Mouse (Mus musculus): ENCODE data around the gene Ifrd1.
A peak's percentile ranks its signal among the peaks of the same experiment; 100 is the strongest.

Gene Ifrd1

DNA sequence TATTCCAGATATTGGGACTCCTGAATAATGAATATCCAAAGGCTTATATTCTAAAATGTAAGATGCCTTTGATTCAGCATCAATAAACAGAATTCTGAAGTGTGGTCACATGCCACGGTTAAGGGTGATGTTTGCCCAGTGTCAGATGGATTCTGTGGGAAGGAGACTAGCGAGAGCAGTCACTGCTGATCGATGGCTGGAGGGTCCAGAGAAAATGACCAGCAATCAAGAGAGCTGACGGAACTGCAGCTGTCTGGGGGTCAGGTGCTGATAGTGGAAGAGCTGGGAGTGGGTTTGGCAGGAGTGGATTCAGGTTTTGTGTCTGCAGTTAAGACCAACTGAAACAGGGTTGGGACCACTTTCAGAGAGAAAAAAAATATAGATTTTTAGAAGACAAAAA lies 5.1 kb downstream of the Ifrd1 start:
- DNase-seq (ENCODE audit: low spot score): no peak

GRCm38 (mm10) chr12:40239161-40239560 lies 9.1 kb downstream of the Ifrd1 start:
- no peak for DNase-seq (ENCODE audit: low spot score)

DNA sequence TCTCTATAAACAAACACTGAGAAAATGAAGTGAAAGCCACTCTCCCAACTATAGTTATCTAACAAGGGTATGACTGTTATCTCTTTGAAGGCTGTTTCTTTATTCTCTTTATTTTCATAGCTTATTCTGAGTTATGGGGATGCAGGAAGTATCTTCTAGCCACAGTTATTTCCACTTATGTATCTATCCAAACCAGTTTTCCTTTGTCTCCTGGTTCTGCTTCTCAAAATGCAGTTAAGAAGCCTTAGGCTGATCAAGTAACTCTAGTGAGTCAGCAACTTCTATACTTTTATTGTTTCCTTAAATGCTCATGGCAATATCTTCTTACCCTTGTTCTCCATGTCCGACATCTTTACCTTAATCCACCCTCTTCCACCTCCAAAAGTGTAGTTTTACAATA lies 16.1 kb downstream of the Ifrd1 start:
- no peak for DNase-seq (ENCODE audit: low spot score)

GRCm38 (mm10) chr12:40231632-40232031 lies 16.7 kb downstream of the Ifrd1 start:
- DNase-seq (ENCODE audit: low spot score): no peak

- no peak for DNase-seq (ENCODE audit: low spot score)
Observed at GRCm38 (mm10) chr12:40224171-40224880, 24.0 kb downstream of the Ifrd1 start.

DNA sequence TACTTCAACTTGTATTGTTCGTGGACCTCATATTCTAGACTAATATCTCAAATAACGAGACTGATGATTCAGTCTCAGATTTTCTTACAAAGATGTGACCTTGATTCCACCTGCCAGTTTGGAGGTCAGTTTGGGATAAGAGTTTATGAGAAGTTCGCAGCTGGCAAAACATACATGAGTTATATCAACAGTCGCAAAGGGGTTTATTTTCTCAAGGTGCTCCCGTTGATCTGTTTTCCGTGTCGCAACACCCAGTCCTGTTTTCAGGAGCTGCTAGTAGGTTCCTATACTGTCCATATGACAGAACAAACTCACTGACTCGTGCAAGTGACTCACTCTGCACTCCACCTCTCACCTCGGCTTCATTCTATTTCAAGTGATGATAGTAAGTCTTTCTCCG lies 24.6 kb downstream of the Ifrd1 start:
- DNase-seq (ENCODE audit: low spot score): peak; percentile 4

- DNase-seq (ENCODE audit: low spot score): peak; percentile 98
Observed at GRCm38 (mm10) chr12:40223082-40223619, 25.2 kb downstream of the Ifrd1 start.

GRCm38 (mm10) chr12:40222251-40223081 lies 25.8 kb downstream of the Ifrd1 start:
- peak; percentile 96 for DNase-seq (ENCODE audit: low spot score)

DNA sequence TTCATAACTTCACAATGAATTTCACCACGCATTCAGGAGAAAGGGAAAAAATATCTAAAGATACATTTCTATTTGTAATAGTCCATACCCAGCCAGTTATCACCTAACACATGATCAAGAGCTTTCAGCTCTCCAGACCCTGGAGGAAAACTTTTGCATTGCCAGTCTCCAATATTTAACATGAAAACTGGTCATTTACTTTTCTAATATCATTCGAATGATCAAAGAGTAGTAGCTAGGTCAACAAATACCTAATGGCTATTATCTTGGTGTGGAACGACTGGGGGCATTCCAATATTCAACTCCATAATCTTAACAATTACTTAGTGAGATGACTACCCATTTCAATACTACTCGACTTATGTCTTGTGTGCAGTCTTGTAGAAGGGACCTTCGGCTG lies 26.7 kb downstream of the Ifrd1 start:
- DNase-seq (ENCODE audit: low spot score): no peak

GRCm38 (mm10) chr12:40220896-40221295 lies 27.4 kb downstream of the Ifrd1 start:
- DNase-seq (ENCODE audit: low spot score): no peak

GRCm38 (mm10) chr12:40220001-40220570 lies 28.2 kb downstream of the Ifrd1 start:
- peak; percentile 17 for DNase-seq (ENCODE audit: low spot score)

GRCm38 (mm10) chr12:40218430-40218945 lies 29.8 kb downstream of the Ifrd1 start:
- no peak for DNase-seq (ENCODE audit: low spot score)

DNA sequence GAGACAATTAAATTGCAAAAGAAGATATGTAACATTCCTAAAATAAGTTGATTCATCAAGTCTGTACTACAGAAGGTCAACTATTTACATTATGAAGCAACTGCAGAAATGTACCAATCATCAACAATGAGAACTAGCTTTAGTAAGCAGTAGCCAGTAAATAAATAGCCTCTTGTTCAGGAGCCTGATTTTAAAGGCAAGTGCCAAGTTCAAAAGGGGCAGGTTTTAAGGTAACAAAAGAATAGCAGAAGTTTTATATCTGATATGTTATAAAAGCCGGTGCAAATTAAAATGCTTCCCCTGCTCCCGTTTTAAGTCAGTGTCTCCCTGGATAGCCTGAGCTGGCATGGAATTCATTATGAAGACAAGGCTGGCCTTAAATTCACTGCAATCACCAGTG lies 30.5 kb downstream of the Ifrd1 start:
- DNase-seq (ENCODE audit: low spot score): no peak

- DNase-seq (ENCODE audit: low spot score): no peak
Observed at GRCm38 (mm10) chr12:40214888-40215876, 33.1 kb downstream of the Ifrd1 start.

- DNase-seq (ENCODE audit: low spot score): no peak
Observed at GRCm38 (mm10) chr12:40209049-40209448, 39.3 kb downstream of the Ifrd1 start.

DNA sequence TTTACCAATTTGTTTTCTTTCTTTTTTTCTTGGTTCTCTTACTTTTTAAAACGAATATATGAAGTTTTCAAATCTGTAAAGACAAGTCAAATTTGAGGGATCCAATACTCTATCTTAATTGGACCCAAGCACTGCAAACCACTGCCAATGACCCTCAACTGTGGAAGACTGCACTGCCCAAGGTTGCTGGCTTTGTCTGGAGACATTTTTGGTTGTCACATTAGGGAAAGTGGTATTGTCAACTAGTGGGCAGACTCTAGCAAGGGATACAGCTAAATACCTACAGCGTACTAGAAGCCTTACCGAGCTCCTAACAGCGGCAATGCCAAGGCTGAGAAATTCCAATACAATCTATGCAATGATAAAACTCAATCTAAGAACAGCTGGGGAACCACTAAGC lies 40.4 kb downstream of the Ifrd1 start:
- no peak for DNase-seq (ENCODE audit: low spot score)

- DNase-seq (ENCODE audit: low spot score): no peak
Observed at GRCm38 (mm10) chr12:40202161-40203035, 45.9 kb downstream of the Ifrd1 start.

DNA sequence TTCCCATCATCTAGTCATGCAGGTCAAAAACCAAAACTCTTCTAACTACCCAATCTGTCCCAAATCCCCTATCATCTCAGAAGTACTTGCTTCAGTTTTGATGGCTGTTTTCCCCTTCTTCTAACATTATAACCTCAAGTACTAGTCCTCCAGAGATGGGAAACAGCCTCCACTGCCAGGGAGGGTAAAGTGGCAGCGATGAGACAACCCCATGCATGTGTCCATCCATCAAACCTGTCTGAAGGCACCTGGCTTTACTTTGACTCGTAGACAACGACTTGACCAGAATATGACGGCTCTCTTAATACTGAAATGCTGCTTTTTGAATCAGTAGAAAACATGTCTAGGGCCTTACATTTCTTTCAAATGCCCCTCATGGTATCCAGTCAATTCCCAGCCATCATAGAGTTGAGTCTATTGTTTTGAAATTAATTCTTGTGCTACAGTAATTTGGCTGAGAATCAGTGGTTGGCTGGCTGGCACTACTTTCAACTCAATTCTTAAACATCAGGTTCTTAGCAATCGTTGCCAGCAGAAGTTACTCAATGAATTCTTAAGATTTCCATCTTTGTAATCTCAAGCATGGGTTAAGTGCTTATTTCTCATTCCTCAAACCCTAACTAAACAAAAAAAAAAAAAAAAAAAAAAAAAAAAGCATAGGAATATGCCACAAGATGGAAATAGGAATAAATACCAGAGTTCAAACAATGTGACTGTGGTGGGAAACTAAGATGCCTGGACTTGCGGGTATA lies 47.6 kb downstream of the Ifrd1 start:
- DNase-seq (ENCODE audit: low spot score): no peak

DNA sequence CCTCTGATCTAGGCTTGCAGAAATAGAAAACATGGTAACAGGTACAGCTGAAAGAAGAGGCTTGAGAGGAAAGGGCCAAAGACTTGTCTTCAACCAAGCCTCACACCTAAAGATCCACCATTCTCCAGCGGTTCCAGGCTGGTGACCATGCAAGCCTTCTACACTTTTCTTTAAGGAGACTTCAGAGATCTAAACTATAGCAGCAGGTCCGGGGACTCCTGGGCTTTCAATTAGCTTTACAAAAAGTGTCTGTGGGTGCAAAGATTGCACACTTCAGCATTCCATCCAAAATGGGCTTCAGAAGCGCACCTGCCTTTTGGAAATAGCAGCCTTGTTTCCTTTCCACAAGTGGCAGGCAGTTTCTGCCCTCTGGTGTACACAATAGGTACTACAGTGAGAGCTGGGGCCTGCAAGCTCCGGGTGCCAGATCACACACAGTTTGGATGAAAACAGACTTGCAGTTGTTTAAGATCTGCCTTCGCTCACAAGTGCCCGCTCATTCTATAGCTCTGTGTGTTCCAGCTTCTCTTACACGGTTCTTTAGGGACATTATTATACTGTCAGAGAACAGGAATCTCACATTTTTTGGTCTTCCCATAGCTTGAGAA lies 48.4 kb downstream of the Ifrd1 start:
- DNase-seq (ENCODE audit: low spot score): peak; percentile 58
